Mouse (Mus musculus) frontal cortex, postnatal 14 days (tissue): ENCODE results near the gene Ndrg4.

Experiments used
- DNase-seq, 2 experiments: peaks; one replicate each; pipeline ENCODE4 v3.0.0; 2022; ENCODE audit warnings: low spot score in 2 of 2

Ndrg4 gene

GRCm38 (mm10) chr8:95716546-95717335 is 40.0 kb downstream of the Ndrg4 start:
- no peak for DNase-seq

- no peak for DNase-seq
These were observed 50.8 kb downstream of the Ndrg4 start for GRCm38 (mm10) chr8:95727625-95728024.

GRCm38 (mm10) chr8:95738596-95738995 is 61.8 kb downstream of the Ndrg4 start:
- no peak for DNase-seq

- DNase-seq, result no peak
These were observed 65.0 kb downstream of the Ndrg4 start for GRCm38 (mm10) chr8:95741732-95742131.

GRCm38 (mm10) chr8:95748028-95748427 is 71.2 kb downstream of the Ndrg4 start:
- DNase-seq, result no peak

- no peak for DNase-seq
These were observed 75.1 kb downstream of the Ndrg4 start for GRCm38 (mm10) chr8:95751924-95752323.

- DNase-seq, result no peak
These were observed 83.5 kb downstream of the Ndrg4 start for GRCm38 (mm10) chr8:95760323-95760722.

- no peak for DNase-seq
These were observed 87.4 kb downstream of the Ndrg4 start for GRCm38 (mm10) chr8:95764133-95764532.
